Mouse (Mus musculus): ENCODE results near the gene Cpa4. TPM values are rescaled to one million over a fixed set of nuclear protein-coding genes. Genes with fewer than 3 reads are reported as not detected.

Gene Cpa4
- total RNA-seq (2023): not detected

GRCm38 (mm10) chr6:30568069-30568468 lies at the start of gene Cpa4:
TSS of gene Cpa4 (plus strand) at chr6:30568369.

GRCm38 (mm10) chr6:30541009-30541799 lies 27.0 kb upstream of the Cpa4 start, which contains the start of gene Cpa2:
TSS of gene Cpa2 (plus strand) at chr6:30541582.

GRCm38 (mm10) chr6:30610710-30611109 lies 42.5 kb downstream of the Cpa4 start, which contains the start of gene Cpa5:
TSS of gene Cpa5 (plus strand) at chr6:30611010.

GRCm38 (mm10) chr6:30638674-30639268 lies 70.6 kb downstream of the Cpa4 start, which contains the start of gene Cpa1:
TSS of gene Cpa1 (plus strand) at chr6:30639218.

Other genes starting within 250 kb of the Cpa4 start
- gene Zc3hc1, start 177.3 kb upstream of the Cpa4 start, total RNA-seq (2023): 40.8 TPM
- gene Klhdc10, start 166.5 kb upstream of the Cpa4 start, total RNA-seq (2023): 18.9 TPM
- 34.3 TPM for gene Tmem209, start 58.6 kb upstream of the Cpa4 start, total RNA-seq (2023)
- 0.85 TPM for gene Ssmem1, start 58.5 kb upstream of the Cpa4 start, total RNA-seq (2023)
- not detected for gene Cpa2, start 26.8 kb upstream of the Cpa4 start, total RNA-seq (2023)
- not detected for gene Cpa5, start 42.6 kb downstream of the Cpa4 start, total RNA-seq (2023)
- gene Cpa1, start 70.8 kb downstream of the Cpa4 start, total RNA-seq (2023): 0.35 TPM
- 6.1 TPM for gene Cep41, start 125.4 kb downstream of the Cpa4 start, total RNA-seq (2023)
- gene Mest, start 155.2 kb downstream of the Cpa4 start, total RNA-seq (2023): 0.23 TPM

Data from CD4-positive naive resting alpha-beta T cell, adult 76 days (primary cell).